Mouse (Mus musculus): ENCODE data around the gene Pcp2. TPM values are rescaled to one million over a fixed set of nuclear protein-coding genes. Genes with fewer than 3 reads are reported as not detected.
A peak's percentile ranks its signal among the peaks of the same experiment; 100 is the strongest.

Gene Pcp2
- polyA plus RNA-seq, 1 experiment from 2014 or later = 0.43 TPM

GRCm38 (mm10) chr8:3648268-3648667 lies 22.9 kb upstream of the Pcp2 start:
- Histone ChIP-seq H3K9ac (no peak overlapping the region), H3K4me1 (no peaks in the 10 kb centered on the region), H3K4me2 (no peak overlapping the region), H3K9me3 (no peaks in the 10 kb centered on the region), H3K4me3 (replicated peaks) (no peak overlapping the region), H3K36me3 (replicated peaks) (no peaks in the 10 kb centered on the region), H3K27ac (no peak overlapping the region), H3K27me3 (no peaks in the 10 kb centered on the region)
- no peak for ATAC-seq (ENCODE audit: low FRiP score)
- 73% methylated on average over 2 of the region's 2 CpGs for WGBS

GRCm38 (mm10) chr8:3647561-3647960 lies 22.2 kb upstream of the Pcp2 start:
- H3K9ac ChIP-seq = no peak overlapping the region
- H3K4me1 ChIP-seq = no peaks in the 10 kb centered on the region
- H3K4me3 ChIP-seq (replicated peaks) = no peak overlapping the region
- H3K27me3 ChIP-seq = no peaks in the 10 kb centered on the region
- 79% methylated on average over 4 of the region's 4 CpGs for WGBS
- no peaks in the 10 kb centered on the region for H3K9me3 ChIP-seq
- no peak overlapping the region for H3K27ac ChIP-seq
- H3K4me2 ChIP-seq = no peak overlapping the region
- no peak for ATAC-seq (ENCODE audit: low FRiP score)
- no peaks in the 10 kb centered on the region for H3K36me3 ChIP-seq (replicated peaks)

- WGBS = 83% methylated on average over 6 of the region's 6 CpGs
- Histone ChIP-seq H3K9ac (no peak overlapping the region), H3K4me1 (no peaks in the 10 kb centered on the region), H3K27me3 (no peaks in the 10 kb centered on the region), H3K9me3 (no peaks in the 10 kb centered on the region), H3K4me3 (replicated peaks) (no peak overlapping the region), H3K36me3 (replicated peaks) (no peaks in the 10 kb centered on the region), H3K4me2 (no peak overlapping the region), H3K27ac (no peak overlapping the region)
- ATAC-seq (ENCODE audit: low FRiP score) = no peak
Measured at GRCm38 (mm10) chr8:3646824-3647531, 21.6 kb upstream of the Pcp2 start.

GRCm38 (mm10) chr8:3645804-3646203 lies 20.5 kb upstream of the Pcp2 start:
- H3K9ac ChIP-seq = no peak overlapping the region
- H3K27ac ChIP-seq = no peak overlapping the region
- no peak overlapping the region for H3K4me3 ChIP-seq (replicated peaks)
- H3K9me3 ChIP-seq = no peaks in the 10 kb centered on the region
- no peak overlapping the region for H3K4me2 ChIP-seq
- no peak for ATAC-seq (ENCODE audit: low FRiP score)
- H3K4me1 ChIP-seq = no peaks in the 10 kb centered on the region
- H3K36me3 ChIP-seq (replicated peaks) = no peaks in the 10 kb centered on the region
- 31% methylated on average over 5 of the region's 5 CpGs for WGBS
- no peaks in the 10 kb centered on the region for H3K27me3 ChIP-seq

- H3K27ac ChIP-seq = no peak overlapping the region
- ATAC-seq (ENCODE audit: low FRiP score) = peak; percentile 15; the same call in 1 of the 2 replicates
- H3K27me3 ChIP-seq = peaks cover 20% of the 10 kb centered on the region
- no peaks in the 10 kb centered on the region for H3K36me3 ChIP-seq (replicated peaks)
- peak overlapping the region; percentile 56; the same call in 1 of the 2 replicates for H3K9ac ChIP-seq
- H3K4me3 ChIP-seq (replicated peaks) = peak overlapping the region; percentile 57
- peak overlapping the region; percentile 77 for H3K4me2 ChIP-seq
- WGBS = 25% methylated on average over 8 of the region's 8 CpGs
- peaks cover 9% of the 10 kb centered on the region for H3K4me1 ChIP-seq
- no peaks in the 10 kb centered on the region for H3K9me3 ChIP-seq
Measured at GRCm38 (mm10) chr8:3631478-3631875, 6.1 kb upstream of the Pcp2 start.

GRCm38 (mm10) chr8:3630647-3631477 lies 5.5 kb upstream of the Pcp2 start, which contains the start of gene Stxbp2:
Stxbp2 (plus strand) TSS chr8:3630955.
- Histone ChIP-seq H3K4me3 (replicated peaks) (peak within 1 kb of the TSS; percentile 57), H3K9ac (peak within 1 kb of the TSS; percentile 56), H3K36me3 (replicated peaks) (no peaks in the 10 kb centered on the region), H3K4me1 (peaks cover 9% of the 10 kb centered on the region), H3K27me3 (peaks cover 20% of the 10 kb centered on the region), H3K27ac (no peak within 1 kb of the TSS), H3K4me2 (peak within 1 kb of the TSS; percentile 77), H3K9me3 (no peaks in the 10 kb centered on the region)
- 7% methylated on average over 47 of the region's 47 CpGs for WGBS
- ATAC-seq (ENCODE audit: low FRiP score) = peak; percentile 88

GRCm38 (mm10) chr8:3628014-3628413 lies 2.7 kb upstream of the Pcp2 start:
- Histone ChIP-seq H3K4me1 (peaks cover 9% of the 10 kb centered on the region), H3K9ac (no peak overlapping the region), H3K36me3 (replicated peaks) (no peaks in the 10 kb centered on the region), H3K4me3 (replicated peaks) (no peak overlapping the region), H3K4me2 (no peak overlapping the region), H3K27ac (no peak overlapping the region), H3K9me3 (no peaks in the 10 kb centered on the region), H3K27me3 (peaks cover 20% of the 10 kb centered on the region)
- WGBS = 36% methylated on average over 5 of the region's 5 CpGs
- 0 out of 2 replicates have a peak, but pooled peaks have one; percentile 37 for ATAC-seq (ENCODE audit: low FRiP score)

GRCm38 (mm10) chr8:3626971-3627370 lies 1.6 kb upstream of the Pcp2 start:
- 68% methylated on average over 5 of the region's 5 CpGs for WGBS
- Histone ChIP-seq H3K9me3 (no peaks in the 10 kb centered on the region), H3K4me1 (peaks cover 15% of the 10 kb centered on the region), H3K36me3 (replicated peaks) (no peaks in the 10 kb centered on the region), H3K4me2 (no peak overlapping the region), H3K27ac (no peak overlapping the region), H3K9ac (no peak overlapping the region), H3K4me3 (replicated peaks) (no peak overlapping the region), H3K27me3 (peaks cover 20% of the 10 kb centered on the region)
- no peak for ATAC-seq (ENCODE audit: low FRiP score)

- Histone ChIP-seq H3K9me3 (no peaks in the 10 kb centered on the region), H3K27me3 (no peaks in the 10 kb centered on the region), H3K9ac (peak overlapping the region; percentile 68), H3K27ac (no peak overlapping the region), H3K4me2 (peak overlapping the region; percentile 61), H3K4me1 (peaks cover 23% of the 10 kb centered on the region), H3K36me3 (replicated peaks) (peaks cover 16% of the 10 kb centered on the region), H3K4me3 (replicated peaks) (peak overlapping the region; percentile 85)
- ATAC-seq (ENCODE audit: low FRiP score) = no peak
- WGBS = 70% methylated on average over 8 of the region's 8 CpGs
Measured at GRCm38 (mm10) chr8:3622119-3622518, 3.2 kb downstream of the Pcp2 start.

GRCm38 (mm10) chr8:3621199-3621970 lies 4.0 kb downstream of the Pcp2 start, which contains the start of the genes Xab2 and Pet100:
Xab2 (minus strand) TSS chr8:3621316.
Pet100 (plus strand) TSS chr8:3621548.
- WGBS = under 1% methylated on average over 37 of the region's 37 CpGs
- Histone ChIP-seq H3K36me3 (replicated peaks) (peaks cover 21% of the 10 kb centered on the region), H3K4me2 (peak within 1 kb of the TSS; percentile 87), H3K27me3 (no peaks in the 10 kb centered on the region), H3K9me3 (no peaks in the 10 kb centered on the region), H3K4me3 (replicated peaks) (peak within 1 kb of the TSS; percentile 85), H3K27ac (no peak within 1 kb of the TSS), H3K4me1 (peaks cover 23% of the 10 kb centered on the region), H3K9ac (peak within 1 kb of the TSS; percentile 76)
- peak; percentile 98 for ATAC-seq (ENCODE audit: low FRiP score)

GRCm38 (mm10) chr8:3609816-3610150 lies 15.6 kb downstream of the Pcp2 start:
- Histone ChIP-seq H3K9ac (no peak overlapping the region), H3K27ac (no peak overlapping the region), H3K4me3 (replicated peaks) (no peak overlapping the region), H3K36me3 (replicated peaks) (peaks cover 95% of the 10 kb centered on the region), H3K4me2 (no peak overlapping the region), H3K27me3 (no peaks in the 10 kb centered on the region), H3K4me1 (no peaks in the 10 kb centered on the region), H3K9me3 (no peaks in the 10 kb centered on the region)
- no peak for ATAC-seq (ENCODE audit: low FRiP score)
- WGBS = 84% methylated on average over 6 of the region's 6 CpGs
